Mouse (Mus musculus) embryonic facial prominence, embryonic 13.5 days (tissue): ENCODE data around the gene Adamts12. TPM values are rescaled to one million over a fixed set of nuclear protein-coding genes. Genes with fewer than 3 reads are reported as not detected.

Experiments
- ATAC-seq: fragments of 200-750 bp; cut with Nextera tagmentation; 2 replicates; pipeline ENCODE4 v1.8.0; 2017; ENCODE audit warnings: low read depth; ENCODE audit not compliant: insufficient number of reproducible peaks, insufficient read depth, low FRiP score, low TSS enrichment
- H3K27ac ChIP-seq: fragments of 300-500 bp; sonication (generic); 2 replicates; pipeline ENCODE4 v1.5.1; 2015; ENCODE audit warnings: moderate library complexity, mild to moderate bottlenecking, inconsistent platforms
- H3K27me3 ChIP-seq: fragments of 300-500 bp; sonication (generic); 2 replicates; pipeline ENCODE4 v1.6.1; 2015; ENCODE audit warnings: mild to moderate bottlenecking, inconsistent platforms
- H3K36me3 ChIP-seq: fragments of 300-500 bp; sonication (generic); 2 replicates; pipeline ENCODE4 v1.6.1; 2015; ENCODE audit warnings: mild to moderate bottlenecking, inconsistent platforms
- H3K4me1 ChIP-seq: fragments of 300-500 bp; sonication (generic); 2 replicates; pipeline ENCODE4 v1.6.1; 2015; ENCODE audit warnings: inconsistent platforms
- H3K4me2 ChIP-seq: fragments of 300-500 bp; sonication (generic); 2 replicates; pipeline ENCODE4 v1.6.1; 2015; ENCODE audit warnings: moderate library complexity, mild to moderate bottlenecking, inconsistent platforms
- H3K4me3 ChIP-seq: fragments of 300-500 bp; sonication (generic); 2 replicates; pipeline ENCODE4 v1.5.1; 2015; ENCODE audit warnings: mild to moderate bottlenecking, inconsistent platforms
- H3K9ac ChIP-seq: fragments of 300-500 bp; sonication (generic); 2 replicates; pipeline ENCODE4 v1.6.1; 2015; ENCODE audit warnings: mild to moderate bottlenecking, inconsistent platforms
- H3K9me3 ChIP-seq: fragments of 300-500 bp; sonication (generic); 2 replicates; pipeline ENCODE4 v1.6.1; 2016; ENCODE audit warnings: inconsistent platforms
- WGBS: fragments of 180-500 bp; shearing (Covaris S2); methylation state at CpG from one replicate; pipeline ENCODE4 v1.1.7; 2015; ENCODE audit warnings: mixed read lengths; 5-methylcytosine and 5-hydroxymethylcytosine counted together
- polyA plus RNA-seq: library from polyadenylated mRNA; unstranded; fragments of >200 nt; fragmentation: Nextera tagmentation; extraction: Ambion mirVana; gene quantifications from 2 replicates; pipeline ENCODE4 v1.2.1, GENCODE M21; 2015

Gene Adamts12
- polyA plus RNA-seq, 1 experiment from 2014 or later, result 6.6 TPM

- H3K9ac ChIP-seq, result no peak overlapping the region
- H3K36me3 ChIP-seq, result no peaks in the 10 kb centered on the region
- H3K27me3 ChIP-seq, result peaks cover 6% of the 10 kb centered on the region
- H3K27ac ChIP-seq, result no peak overlapping the region
- WGBS, result 82% methylated on average over 5 of the region's 5 CpGs
- no peaks in the 10 kb centered on the region for H3K9me3 ChIP-seq
- H3K4me1 ChIP-seq, result peaks cover 6% of the 10 kb centered on the region; the same call in 1 of the 2 replicates
- ATAC-seq, result no peak
- H3K4me2 ChIP-seq, result no peak overlapping the region
- H3K4me3 ChIP-seq, result no peak overlapping the region
Measured at GRCm38 (mm10) chr15:11042828-11043227, 21.8 kb upstream of the Adamts12 start.

DNA sequence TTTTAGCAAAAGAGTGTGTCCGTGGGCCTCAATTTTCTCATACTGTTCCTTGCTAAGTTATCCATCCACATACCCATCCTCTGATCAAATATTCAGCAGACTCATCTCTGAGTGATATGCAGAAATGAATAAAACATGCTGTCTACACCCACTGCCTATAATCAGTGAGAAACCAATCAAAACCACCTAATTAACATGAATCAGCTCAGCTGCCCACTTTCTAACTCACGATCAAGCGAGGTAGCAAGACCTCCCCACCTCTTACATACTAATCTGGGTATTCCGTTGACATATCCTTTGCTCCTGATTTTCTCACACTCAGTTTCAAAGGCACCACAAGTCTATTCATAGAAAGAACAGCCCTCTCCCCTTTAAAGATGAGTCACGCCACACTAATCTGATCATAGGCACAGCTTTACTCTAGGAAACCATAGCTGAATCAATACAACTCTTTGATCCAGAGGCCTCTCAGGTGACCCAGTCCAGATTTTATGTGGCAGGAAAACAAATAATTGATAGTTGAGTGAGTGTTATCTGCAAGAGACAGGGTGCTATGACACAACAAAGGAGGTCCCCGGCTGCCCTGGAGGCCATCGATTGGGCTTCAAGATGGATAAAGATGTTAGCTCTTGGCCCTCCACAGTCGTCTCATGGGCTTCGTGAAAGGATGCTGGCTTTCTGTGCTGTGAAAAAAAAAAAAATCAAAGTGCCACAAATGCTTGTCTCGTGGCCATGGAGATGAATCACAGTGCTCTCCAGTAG lies 10.7 kb upstream of the Adamts12 start:
- Histone ChIP-seq H3K4me2 (no peak overlapping the region), H3K4me3 (no peak overlapping the region), H3K4me1 (no peaks in the 10 kb centered on the region), H3K9me3 (no peaks in the 10 kb centered on the region), H3K27me3 (no peaks in the 10 kb centered on the region), H3K9ac (no peak overlapping the region), H3K27ac (no peak overlapping the region), H3K36me3 (no peaks in the 10 kb centered on the region)
- no peak for ATAC-seq
- WGBS, result 81% methylated on average over 10 of the region's 10 CpGs

- Histone ChIP-seq H3K27me3 (no peaks in the 10 kb centered on the region), H3K36me3 (no peaks in the 10 kb centered on the region), H3K9ac (no peak overlapping the region), H3K27ac (no peak overlapping the region), H3K4me1 (no peaks in the 10 kb centered on the region), H3K4me3 (no peak overlapping the region), H3K9me3 (no peaks in the 10 kb centered on the region), H3K4me2 (no peak overlapping the region)
- 76% methylated on average over 7 of the region's 7 CpGs for WGBS
- ATAC-seq, result no peak
Measured at GRCm38 (mm10) chr15:11054440-11055080, 10.0 kb upstream of the Adamts12 start.

DNA sequence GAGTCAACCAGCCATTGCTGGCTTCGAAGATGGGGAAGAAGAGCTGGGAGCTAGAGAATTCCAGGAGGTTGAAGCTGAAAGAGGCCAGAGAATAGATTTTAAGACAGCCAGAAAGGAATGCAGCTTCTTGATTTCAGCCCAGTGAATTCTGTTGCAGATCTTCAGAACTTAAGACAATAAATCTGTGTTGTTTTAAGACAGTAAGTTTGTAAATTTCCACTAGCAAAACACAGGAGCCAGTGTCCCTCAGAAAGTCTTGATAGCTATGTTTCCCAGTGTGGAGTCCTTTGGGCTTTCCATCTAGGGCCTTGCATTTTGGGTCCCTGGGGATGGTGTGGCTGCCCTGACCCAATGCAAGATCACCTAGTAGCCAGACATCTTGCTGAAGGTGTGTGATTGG lies 1.7 kb upstream of the Adamts12 start:
- Histone ChIP-seq H3K27ac (no peak overlapping the region), H3K4me3 (no peak overlapping the region), H3K36me3 (no peaks in the 10 kb centered on the region), H3K27me3 (no peaks in the 10 kb centered on the region), H3K9ac (no peak overlapping the region), H3K4me2 (no peak overlapping the region), H3K4me1 (peaks cover 40% of the 10 kb centered on the region), H3K9me3 (no peaks in the 10 kb centered on the region)
- WGBS, result 80% methylated on average over 1 of the region's 1 CpGs
- no peak for ATAC-seq

DNA sequence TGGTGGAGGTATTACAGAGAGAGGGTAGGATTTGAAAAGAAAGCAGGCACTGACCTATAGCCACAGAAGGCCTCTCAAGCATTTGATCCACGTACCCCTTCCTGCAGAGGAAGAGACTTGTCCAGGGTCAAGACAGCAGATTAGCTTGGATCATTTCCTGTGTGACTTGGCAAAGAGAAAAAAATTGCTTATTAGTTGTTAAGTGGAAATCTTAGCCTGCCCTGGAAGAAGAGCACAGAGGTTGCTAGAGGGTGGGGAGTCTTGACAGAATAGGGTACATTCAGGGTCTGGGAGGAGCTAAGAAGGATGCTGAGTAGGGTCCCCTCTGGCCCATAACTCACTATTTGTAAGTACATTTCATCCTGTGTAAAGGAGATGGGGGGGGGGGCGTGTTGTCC lies 431 bp upstream of the Adamts12 start:
- 0 out of 2 replicates have a peak overlapping the region, but pooled peaks have one; percentile 65 for H3K9ac ChIP-seq
- H3K9me3 ChIP-seq, result no peaks in the 10 kb centered on the region
- peak overlapping the region; percentile 89 for H3K27ac ChIP-seq
- peak overlapping the region; percentile 43 for H3K4me3 ChIP-seq
- peak; percentile 34; the same call in 1 of the 2 replicates for ATAC-seq
- H3K36me3 ChIP-seq, result no peaks in the 10 kb centered on the region
- H3K4me2 ChIP-seq, result peak overlapping the region; percentile 60
- H3K4me1 ChIP-seq, result peaks cover 42% of the 10 kb centered on the region
- no peaks in the 10 kb centered on the region for H3K27me3 ChIP-seq
- 15% methylated on average over 2 of the region's 2 CpGs for WGBS

- peak overlapping the region; percentile 43 for H3K4me3 ChIP-seq
- H3K9ac ChIP-seq, result peak overlapping the region; percentile 65
- peaks cover 50% of the 10 kb centered on the region for H3K4me1 ChIP-seq
- ATAC-seq, result no peak
- H3K27ac ChIP-seq, result peak overlapping the region; percentile 89
- WGBS, result 5% methylated on average over 9 of the region's 9 CpGs
- peak overlapping the region; percentile 60 for H3K4me2 ChIP-seq
- H3K36me3 ChIP-seq, result no peaks in the 10 kb centered on the region
- no peaks in the 10 kb centered on the region for H3K27me3 ChIP-seq
- H3K9me3 ChIP-seq, result no peaks in the 10 kb centered on the region
Measured at GRCm38 (mm10) chr15:11065528-11066171, 1.1 kb downstream of the Adamts12 start.

- Histone ChIP-seq H3K27ac (peak overlapping the region; percentile 89), H3K4me1 (peaks cover 50% of the 10 kb centered on the region), H3K4me2 (peak overlapping the region; percentile 60), H3K36me3 (no peaks in the 10 kb centered on the region), H3K9ac (peak overlapping the region; percentile 65), H3K27me3 (no peaks in the 10 kb centered on the region), H3K9me3 (no peaks in the 10 kb centered on the region), H3K4me3 (peak overlapping the region; percentile 43)
- 6% methylated on average over 5 of the region's 5 CpGs for WGBS
- no peak for ATAC-seq
Measured at GRCm38 (mm10) chr15:11066299-11066698, 1.7 kb downstream of the Adamts12 start.

DNA sequence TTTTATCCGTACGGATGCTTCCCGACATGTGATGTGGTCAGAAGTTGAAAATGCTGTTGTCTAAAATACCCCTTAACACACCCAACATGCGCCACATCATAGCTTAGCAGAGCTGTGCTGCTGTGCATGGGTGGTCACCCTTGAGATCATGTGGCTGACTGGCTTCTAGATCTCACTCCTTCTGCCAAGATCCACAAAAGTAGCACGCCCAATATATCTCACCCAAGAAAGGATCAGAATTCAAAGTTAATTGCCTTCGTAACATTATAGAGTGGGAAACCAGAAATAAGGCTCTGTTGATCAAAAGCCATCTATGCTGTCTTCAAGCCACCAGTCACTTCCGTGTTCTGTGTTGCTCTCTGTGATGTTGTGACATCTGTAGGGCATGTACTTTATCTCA lies 3.3 kb downstream of the Adamts12 start:
- H3K4me1 ChIP-seq, result peaks cover 50% of the 10 kb centered on the region
- no peaks in the 10 kb centered on the region for H3K9me3 ChIP-seq
- no peaks in the 10 kb centered on the region for H3K27me3 ChIP-seq
- peak overlapping the region; percentile 89; the same call in 1 of the 2 replicates for H3K27ac ChIP-seq
- no peak for ATAC-seq
- peaks cover 8% of the 10 kb centered on the region; the same call in 1 of the 2 replicates for H3K36me3 ChIP-seq
- H3K9ac ChIP-seq, result no peak overlapping the region
- H3K4me2 ChIP-seq, result no peak overlapping the region
- no peak overlapping the region for H3K4me3 ChIP-seq
- 75% methylated on average over 7 of the region's 7 CpGs for WGBS

- WGBS, result 37% methylated on average over 3 of the region's 3 CpGs
- H3K4me1 ChIP-seq, result peaks cover 12% of the 10 kb centered on the region
- ATAC-seq, result peak; percentile 67; the same call in 1 of the 2 replicates
- no peak overlapping the region for H3K4me3 ChIP-seq
- no peaks in the 10 kb centered on the region for H3K9me3 ChIP-seq
- H3K36me3 ChIP-seq, result peaks cover 8% of the 10 kb centered on the region; the same call in 1 of the 2 replicates
- no peak overlapping the region for H3K9ac ChIP-seq
- peak overlapping the region; percentile 70 for H3K27ac ChIP-seq
- no peak overlapping the region for H3K4me2 ChIP-seq
- H3K27me3 ChIP-seq, result no peaks in the 10 kb centered on the region
Measured at GRCm38 (mm10) chr15:11075726-11076361, 11.3 kb downstream of the Adamts12 start.

DNA sequence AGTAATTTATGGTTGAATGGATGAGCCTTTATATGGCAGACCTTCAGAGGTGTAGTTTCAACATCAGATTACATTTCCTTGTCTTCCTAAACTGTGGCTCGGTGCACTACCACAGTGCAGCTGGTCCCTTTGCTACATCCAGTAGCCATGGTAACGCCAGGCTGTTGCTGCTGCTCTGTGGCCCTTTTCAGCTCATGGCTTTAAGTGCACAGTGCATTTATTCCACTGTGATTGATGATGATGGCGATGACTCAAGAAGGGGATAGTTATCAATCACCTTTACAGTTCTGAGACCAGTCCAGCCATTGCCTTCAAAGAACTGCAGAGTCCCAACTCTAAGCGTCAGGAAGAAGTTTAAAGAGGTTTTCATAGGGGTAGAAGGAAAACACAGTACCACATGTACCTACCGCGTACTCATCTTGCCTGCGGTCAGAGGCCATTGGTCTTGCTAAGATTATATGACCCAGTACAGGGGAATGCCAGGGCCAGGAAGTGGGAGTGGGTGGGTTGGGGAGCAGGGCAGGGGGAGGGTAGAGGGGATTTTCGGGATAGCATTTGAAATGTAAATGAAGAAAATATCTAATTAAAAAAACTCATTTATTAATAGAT lies 18.5 kb downstream of the Adamts12 start:
- H3K9ac ChIP-seq, result no peak overlapping the region
- H3K4me1 ChIP-seq, result peaks cover 12% of the 10 kb centered on the region
- no peak overlapping the region for H3K4me3 ChIP-seq
- WGBS, result 82% methylated on average over 8 of the region's 8 CpGs
- H3K9me3 ChIP-seq, result no peaks in the 10 kb centered on the region
- ATAC-seq, result no peak
- no peaks in the 10 kb centered on the region for H3K27me3 ChIP-seq
- no peaks in the 10 kb centered on the region for H3K36me3 ChIP-seq
- H3K4me2 ChIP-seq, result no peak overlapping the region
- no peak overlapping the region for H3K27ac ChIP-seq

- Histone ChIP-seq H3K27ac (no peak overlapping the region), H3K36me3 (no peaks in the 10 kb centered on the region), H3K4me2 (no peak overlapping the region), H3K9ac (no peak overlapping the region), H3K4me1 (peaks cover 12% of the 10 kb centered on the region), H3K9me3 (no peaks in the 10 kb centered on the region), H3K4me3 (no peak overlapping the region), H3K27me3 (no peaks in the 10 kb centered on the region)
- 92% methylated on average over 3 of the region's 3 CpGs for WGBS
- no peak for ATAC-seq
Measured at GRCm38 (mm10) chr15:11083678-11084077, 19.1 kb downstream of the Adamts12 start.
